Mouse (Mus musculus): Measurements from ENCODE around the gene Dennd1a.

Gene Dennd1a

GRCm38 (mm10) chr2:37814820-37815361 lies 472.3 kb downstream of the Dennd1a start:
- no peak for DNase-seq (ENCODE audit: low spot score)

DNA sequence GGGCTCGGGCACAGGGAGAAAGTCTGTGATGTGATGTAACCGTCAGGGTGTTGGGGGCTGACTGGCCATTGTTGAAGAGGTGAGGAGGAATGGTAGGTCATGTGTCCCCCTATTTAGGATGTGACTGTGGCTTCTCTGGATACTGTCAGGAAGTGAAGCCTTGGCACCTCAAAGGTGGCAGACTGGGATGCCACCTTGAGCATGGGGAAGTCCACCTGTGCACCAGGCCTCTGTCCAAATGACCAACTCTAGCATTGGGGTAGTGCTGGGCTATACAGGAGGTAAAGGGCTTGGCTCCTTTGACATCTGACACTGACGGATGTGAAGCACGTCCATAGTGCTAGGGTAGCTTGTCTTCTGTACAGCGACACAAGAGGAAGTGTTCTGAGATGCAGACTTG lies 474.8 kb downstream of the Dennd1a start:
- DNase-seq (ENCODE audit: low spot score): no peak

GRCm38 (mm10) chr2:37811682-37812081 lies 475.5 kb downstream of the Dennd1a start:
- no peak for DNase-seq (ENCODE audit: low spot score)

GRCm38 (mm10) chr2:37802610-37803212 lies 484.5 kb downstream of the Dennd1a start:
- peak; percentile 68 for DNase-seq (ENCODE audit: low spot score)

- no peak for DNase-seq (ENCODE audit: low spot score)
Measured at GRCm38 (mm10) chr2:37801687-37802086, 485.5 kb downstream of the Dennd1a start.

GRCm38 (mm10) chr2:37799137-37799536 lies 488.1 kb downstream of the Dennd1a start:
- no peak for DNase-seq (ENCODE audit: low spot score)

DNA sequence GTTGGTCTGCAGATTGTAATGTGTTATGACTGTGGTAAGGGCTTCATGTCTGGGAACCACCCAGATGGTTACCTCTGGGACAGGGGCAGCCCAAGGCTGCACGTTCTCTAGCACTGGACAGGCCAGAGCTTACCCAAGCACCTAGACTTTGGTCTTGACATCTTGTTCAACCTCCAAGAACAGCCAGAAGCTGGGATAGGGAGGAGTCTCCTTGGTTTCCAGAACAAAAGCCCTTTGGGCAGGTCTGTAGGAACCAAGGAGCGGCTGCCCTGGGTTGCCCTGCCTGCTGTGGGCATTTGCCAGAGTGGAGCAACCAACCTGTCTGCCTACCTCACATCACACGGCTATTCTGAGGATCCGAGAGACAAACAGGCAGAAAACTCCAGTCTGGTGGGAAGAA lies 490.1 kb downstream of the Dennd1a start:
- no peak for DNase-seq (ENCODE audit: low spot score)

DNA sequence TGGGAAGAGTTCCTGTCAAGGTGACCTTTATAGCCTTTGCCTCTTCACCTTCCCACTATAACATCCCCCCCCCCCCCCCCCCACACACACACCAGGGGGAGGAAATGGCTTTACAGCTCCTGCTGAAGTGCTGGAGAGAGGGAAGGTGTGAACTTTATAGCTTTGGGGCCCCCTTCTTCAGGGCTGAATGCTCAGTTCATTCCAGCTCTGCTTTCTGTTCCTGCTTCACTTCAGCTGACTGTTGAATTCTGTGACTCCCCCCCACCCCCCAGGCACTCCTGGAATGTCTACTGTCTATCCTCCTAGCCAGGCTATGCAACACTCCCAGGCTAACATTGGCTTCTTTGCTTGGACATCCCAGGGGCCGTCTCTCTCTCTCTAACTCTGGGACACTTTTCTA lies 491.2 kb downstream of the Dennd1a start:
- no peak for DNase-seq (ENCODE audit: low spot score)

DNA sequence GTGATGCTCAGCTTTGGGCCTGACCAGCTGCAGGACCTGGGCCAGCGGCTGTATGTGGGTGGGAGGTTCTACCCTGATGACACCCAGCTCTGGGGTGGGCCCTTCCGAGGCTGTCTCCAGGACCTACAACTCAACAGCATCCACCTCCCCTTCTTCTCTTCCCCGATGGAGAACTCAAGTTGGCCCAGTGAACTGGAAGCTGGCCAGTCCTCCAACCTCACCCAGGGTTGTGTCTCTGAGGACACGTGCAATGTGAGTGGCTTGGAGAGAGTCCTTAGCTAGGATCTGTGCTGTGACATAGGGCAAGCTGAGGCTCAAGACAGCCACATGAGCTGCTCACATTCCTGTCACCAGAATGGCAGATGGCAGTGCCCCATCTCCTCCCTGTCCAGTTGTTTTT lies 495.9 kb downstream of the Dennd1a start:
- no peak for DNase-seq (ENCODE audit: low spot score)

GRCm38 (mm10) chr2:37790738-37791137 lies 496.5 kb downstream of the Dennd1a start:
- no peak for DNase-seq (ENCODE audit: low spot score)

DNA sequence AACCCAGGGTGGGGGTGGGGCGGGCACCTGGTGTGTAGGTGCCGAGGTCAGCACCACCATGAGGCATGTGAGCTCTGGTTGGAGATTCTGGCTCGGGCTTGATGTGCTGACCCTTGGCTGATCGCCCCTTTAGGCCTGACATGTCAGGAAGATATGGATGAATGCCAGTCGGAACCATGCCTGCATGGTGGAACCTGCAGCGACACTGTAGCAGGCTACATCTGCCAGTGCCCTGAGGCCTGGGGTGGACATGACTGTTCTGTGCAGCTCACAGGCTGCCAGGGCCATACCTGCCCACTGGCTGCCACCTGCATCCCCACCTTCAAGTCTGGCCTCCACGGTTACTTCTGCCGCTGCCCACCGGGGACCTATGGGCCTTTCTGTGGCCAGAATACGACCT lies 497.2 kb downstream of the Dennd1a start:
- no peak for DNase-seq (ENCODE audit: low spot score)

DNA sequence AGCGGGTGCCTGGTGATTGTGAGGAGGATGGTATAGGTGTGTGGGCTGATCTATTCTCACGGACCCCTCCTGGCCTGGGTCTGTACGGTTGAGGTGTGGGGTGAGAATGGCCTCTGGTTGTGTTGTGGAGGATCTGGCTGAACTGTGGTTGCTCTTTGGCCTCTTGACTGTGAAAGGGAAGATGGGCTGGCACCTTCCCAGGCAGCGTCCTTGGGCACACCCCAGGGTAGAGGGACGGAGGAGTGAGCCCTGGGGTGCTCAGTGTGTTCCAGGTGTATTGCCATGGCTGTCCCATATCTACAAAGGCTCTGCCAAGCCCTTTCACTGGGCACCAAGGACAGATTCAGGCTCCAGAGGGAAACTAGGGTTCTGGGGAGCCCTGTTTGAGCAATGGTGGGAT lies 498.2 kb downstream of the Dennd1a start:
- peak; percentile 31 for DNase-seq (ENCODE audit: low spot score)

DNA sequence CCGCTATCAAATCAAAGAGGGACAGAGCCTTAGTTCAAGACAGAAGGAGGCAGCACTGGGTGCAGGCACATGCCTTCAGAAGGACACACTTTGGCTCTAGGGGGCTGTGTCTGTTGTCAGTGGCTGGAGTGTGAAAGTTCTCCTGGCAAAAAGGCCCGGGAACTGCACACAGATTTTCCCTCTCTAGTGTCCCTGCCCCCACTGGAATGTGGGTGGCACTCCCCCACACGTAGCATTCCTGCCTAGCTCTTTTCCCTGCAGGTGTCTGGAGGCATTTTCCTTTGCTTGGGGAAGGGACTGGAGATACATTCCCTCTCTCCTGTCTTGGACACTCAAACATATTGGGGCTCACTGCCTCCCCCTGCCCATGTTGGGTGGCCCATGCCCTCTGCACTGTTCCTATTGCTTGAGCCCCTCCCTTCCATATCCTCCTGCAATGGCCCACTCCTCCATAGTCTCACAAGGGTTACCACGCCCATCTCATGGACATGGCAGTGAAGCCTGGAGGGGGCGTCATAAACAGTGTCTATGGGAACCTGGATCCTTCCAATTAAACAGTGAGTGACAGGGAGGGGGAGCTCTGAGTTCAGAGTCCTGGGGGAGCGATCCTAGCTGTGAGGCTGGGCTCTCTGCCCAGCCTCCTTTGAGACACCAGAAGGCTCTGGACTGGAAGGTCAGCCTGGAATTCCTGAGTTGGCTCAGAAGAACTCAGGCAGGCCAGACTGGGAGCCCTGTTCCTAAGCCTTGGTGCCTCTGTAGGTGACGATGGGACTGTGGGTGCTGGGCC lies 498.8 kb downstream of the Dennd1a start:
- DNase-seq (ENCODE audit: low spot score): no peak

DNA sequence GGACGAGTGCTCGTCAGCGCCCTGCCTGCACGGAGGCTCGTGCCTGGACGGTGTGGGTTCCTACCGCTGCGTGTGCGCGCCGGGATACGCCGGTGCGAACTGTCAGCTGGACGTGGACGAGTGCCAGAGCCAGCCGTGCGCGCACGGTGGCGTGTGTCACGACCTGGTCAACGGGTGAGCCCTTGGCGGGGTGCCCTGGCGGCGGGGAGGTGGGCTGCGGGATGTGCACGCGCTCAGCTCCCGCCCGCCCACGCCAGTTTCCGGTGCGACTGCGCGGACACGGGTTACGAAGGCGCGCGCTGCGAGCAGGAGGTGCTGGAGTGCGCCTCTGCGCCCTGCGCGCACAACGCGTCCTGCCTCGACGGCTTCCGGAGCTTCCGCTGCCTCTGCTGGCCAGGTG lies 500.7 kb downstream of the Dennd1a start:
- DNase-seq (ENCODE audit: low spot score): no peak

GRCm38 (mm10) chr2:37784473-37784872 lies 502.7 kb downstream of the Dennd1a start:
- no peak for DNase-seq (ENCODE audit: low spot score)

DNA sequence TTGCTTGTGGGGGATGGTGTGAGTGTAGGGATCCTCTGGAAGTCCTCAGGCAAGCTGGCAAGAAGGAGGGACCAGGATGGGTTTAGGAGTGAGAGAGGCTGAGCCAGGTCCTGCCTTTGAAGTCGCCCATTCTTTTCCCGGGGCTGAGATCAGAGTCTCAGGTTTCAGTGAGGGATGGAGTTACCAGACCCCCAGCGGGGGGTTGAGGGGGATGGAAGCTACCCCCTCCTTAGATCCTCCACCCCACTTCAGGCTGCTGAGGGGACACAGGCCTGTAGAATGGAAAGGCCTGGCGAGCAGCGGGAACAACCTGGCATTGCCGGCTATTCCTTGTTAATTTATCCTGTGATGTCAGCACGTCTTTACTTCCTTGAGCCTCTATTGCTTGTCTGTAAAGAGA lies 505.2 kb downstream of the Dennd1a start:
- no peak for DNase-seq (ENCODE audit: low spot score)

- no peak for DNase-seq (ENCODE audit: low spot score)
Measured at GRCm38 (mm10) chr2:37781421-37781820, 505.8 kb downstream of the Dennd1a start.

DNA sequence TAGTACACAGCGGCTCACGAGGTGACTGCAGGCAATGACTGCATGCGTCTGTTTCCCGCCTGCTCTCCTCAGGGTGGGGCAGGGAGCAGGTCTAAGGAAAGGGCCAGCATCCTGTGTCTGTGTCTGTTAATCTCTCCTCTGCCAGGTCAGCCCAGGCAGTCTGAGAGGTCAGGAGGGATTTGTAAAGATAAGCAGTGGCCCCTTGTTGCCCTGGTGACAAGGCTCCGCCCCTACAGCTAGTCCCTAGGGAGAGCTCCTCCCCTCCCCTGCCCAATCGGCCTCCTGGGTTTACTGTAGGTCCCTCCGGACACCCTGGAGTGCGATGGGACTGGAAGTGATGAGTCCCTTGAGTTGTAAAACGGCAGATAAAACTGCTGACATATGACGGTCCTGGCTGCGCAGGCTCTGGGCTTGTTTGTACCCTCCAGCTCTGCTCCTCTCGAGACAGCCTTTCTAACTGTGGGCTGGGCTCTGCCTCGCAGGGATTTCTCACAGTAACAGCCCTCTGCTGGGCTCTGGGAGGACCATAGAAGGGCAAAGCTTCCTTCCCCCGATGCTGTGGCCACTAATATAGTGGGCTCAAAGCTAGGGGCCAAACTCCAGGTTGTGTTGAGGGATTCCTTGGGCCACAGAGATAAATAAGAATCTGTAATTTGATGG lies 506.8 kb downstream of the Dennd1a start:
- peak; percentile 61 for DNase-seq (ENCODE audit: low spot score)

GRCm38 (mm10) chr2:37777958-37778720 lies 509.1 kb downstream of the Dennd1a start:
- DNase-seq (ENCODE audit: low spot score): no peak

DNA sequence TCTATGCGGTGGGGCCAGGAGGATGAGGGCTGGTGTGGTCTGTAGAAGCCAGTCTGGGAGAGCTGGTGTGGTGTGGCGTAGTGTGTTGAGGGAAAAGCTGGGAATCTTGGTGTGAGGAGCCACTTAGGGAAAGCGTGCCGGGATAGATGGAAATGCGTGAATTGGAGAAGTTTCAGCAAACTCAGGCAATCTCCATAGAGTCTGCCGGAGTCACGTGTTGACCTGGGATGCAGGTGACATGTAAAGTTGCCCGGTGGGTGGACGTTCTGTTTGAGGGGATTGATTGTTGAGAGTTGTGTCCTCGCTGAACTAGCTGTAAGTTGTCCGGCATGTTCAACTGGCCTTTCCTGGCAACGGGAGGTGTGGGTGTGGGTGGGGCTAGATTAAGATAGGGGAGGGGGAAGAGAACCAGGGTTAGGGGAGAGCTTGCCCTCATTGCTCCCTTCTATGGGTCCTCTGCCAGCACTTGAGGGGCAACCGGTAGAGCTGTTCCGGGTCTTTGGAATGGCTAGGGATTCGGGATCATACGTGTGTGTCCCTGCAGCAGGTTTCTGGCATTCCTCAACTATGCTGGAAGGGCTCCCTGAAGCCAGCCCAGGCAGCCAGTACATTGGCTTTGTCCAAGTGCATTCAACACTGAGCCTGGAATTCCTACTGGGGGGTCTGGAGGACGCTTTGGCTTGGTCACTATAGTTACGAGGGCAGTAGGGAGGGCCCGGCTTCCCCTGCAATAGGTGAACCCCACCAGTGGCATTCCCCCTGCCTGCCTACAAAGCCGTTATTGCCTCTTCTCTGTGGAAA lies 510.4 kb downstream of the Dennd1a start:
- DNase-seq (ENCODE audit: low spot score): no peak

DNA sequence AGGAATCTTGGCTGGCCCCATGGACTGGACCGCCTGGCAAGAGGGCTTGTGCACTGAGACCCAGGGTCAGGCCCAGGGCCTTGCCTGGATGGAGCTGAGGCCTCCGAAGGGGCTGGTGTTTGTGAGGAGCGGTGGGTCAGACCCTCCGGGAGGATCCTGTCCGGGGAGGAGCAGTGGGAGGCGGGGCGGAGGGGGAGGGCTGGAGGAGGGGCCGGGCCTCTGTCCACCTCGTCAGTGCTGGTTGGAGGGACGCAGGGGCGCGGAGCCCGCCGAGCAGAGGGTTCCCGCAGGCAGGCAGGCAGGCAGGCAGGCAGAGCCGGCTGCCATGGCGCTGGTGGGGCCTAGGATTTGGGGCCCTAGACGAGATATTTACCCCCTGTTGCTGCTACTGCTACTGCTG lies 511.2 kb downstream of the Dennd1a start, which contains the start of gene Crb2:
Gene Crb2, plus strand, starts transcription at position 234 of the 400 bp plus-strand sequence.
- no peak for DNase-seq (ENCODE audit: low spot score)

Data from ovary, postnatal 36 days (tissue).